Mouse (Mus musculus) hindbrain, embryonic 14.5 days (tissue): ENCODE measurements around the gene Psmd13. TPM values are rescaled to one million over a fixed set of nuclear protein-coding genes. Genes with fewer than 3 reads are reported as not detected.

ENCODE experiments used
- ATAC-seq: fragments of 200-750 bp; cut with Nextera tagmentation; 2 replicates; pipeline ENCODE4 v1.8.0; 2017; ENCODE audit warnings: moderate number of reproducible peaks, mild to moderate bottlenecking, moderate TSS enrichment, moderate library complexity; ENCODE audit not compliant: low FRiP score
- DNase-seq: peaks from one replicate; pipeline ENCODE4 v3.0.0-alpha.2; 2015; ENCODE audit warnings: low spot score
- H3K27ac ChIP-seq: fragments of 300-500 bp; sonication (generic); 2 replicates; pipeline ENCODE4 v1.5.1; 2014; ENCODE audit warnings: mild to moderate bottlenecking, moderate library complexity
- H3K27me3 ChIP-seq: fragments of 300-500 bp; sonication (generic); 2 replicates; pipeline ENCODE4 v1.6.1; 2014; ENCODE audit warnings: mild to moderate bottlenecking, low read length, mixed read lengths; ENCODE audit not compliant: control insufficient read depth, insufficient read depth
- H3K36me3 ChIP-seq: fragments of 300-500 bp; sonication (generic); replicated peaks from 2 replicates; pipeline ENCODE4 v1.6.1; 2014; ENCODE audit not compliant: control insufficient read depth, insufficient read depth
- H3K4me1 ChIP-seq: fragments of 300-500 bp; sonication (generic); replicated peaks from 2 replicates; pipeline ENCODE4 v1.6.1; 2014; ENCODE audit warnings: antibody characterized with exemption, low read length, mixed read lengths; ENCODE audit not compliant: control insufficient read depth, insufficient read depth
- H3K4me2 ChIP-seq: fragments of 300-500 bp; sonication (generic); replicated peaks from 2 replicates; pipeline ENCODE4 v1.6.1; 2014; ENCODE audit warnings: mild to moderate bottlenecking, moderate library complexity
- H3K4me3 ChIP-seq: fragments of 300-500 bp; sonication (generic); replicated peaks from 2 replicates; pipeline ENCODE4 v1.5.1; 2014; ENCODE audit warnings: mild to moderate bottlenecking, low read length
- H3K9ac ChIP-seq: fragments of 300-500 bp; sonication (generic); 2 replicates; pipeline ENCODE4 v1.6.1; 2014
- H3K9me3 ChIP-seq: fragments of 300-500 bp; sonication (generic); 2 replicates; pipeline ENCODE4 v1.6.1; 2016; ENCODE audit warnings: low read length; ENCODE audit not compliant: control insufficient read depth
- whole genome bisulfite sequencing: fragments of 180-500 bp; shearing (Covaris S2); extraction: QIAGEN DNeasy Blood & Tissue Kit; methylation state at CpG from one replicate; pipeline ENCODE4 v1.1.7; 2014; 5-methylcytosine and 5-hydroxymethylcytosine counted together
- polyA plus RNA-seq: library from polyadenylated mRNA; unstranded; fragments of >200 nt; fragmentation: Nextera tagmentation; extraction: Ambion mirVana; gene quantifications from 2 replicates; pipeline ENCODE4 v1.2.1, GENCODE M21; 2014

Gene Psmd13
- polyA plus RNA-seq, 1 experiment from 2014 or later = 177 TPM

DNA sequence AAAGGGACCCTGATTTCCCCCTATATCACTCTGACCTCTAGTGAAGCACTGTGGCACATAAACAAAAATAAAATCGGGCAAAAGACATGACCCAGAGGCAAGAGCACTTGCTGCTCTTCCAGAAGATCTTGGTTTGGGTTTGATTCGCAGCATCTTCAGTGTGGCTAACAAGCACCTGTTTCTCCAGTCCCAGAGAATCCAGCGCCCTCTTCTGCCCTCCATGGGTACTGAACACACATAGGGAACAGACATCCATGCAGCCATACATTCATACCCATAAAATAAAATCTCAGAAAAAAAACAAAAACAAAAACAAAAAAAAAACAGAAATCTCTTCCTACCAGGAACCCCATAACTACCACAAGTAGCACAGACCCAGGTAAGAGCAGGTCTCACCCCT lies 56.7 kb downstream of the Psmd13 start:
- H3K4me1 ChIP-seq = peaks cover 16% of the 10 kb centered on the region; the same call in 1 of the 2 replicates
- no peak overlapping the region for H3K27ac ChIP-seq
- no peaks in the 10 kb centered on the region for H3K9me3 ChIP-seq
- ATAC-seq = no peak
- 45% methylated on average over 3 of the region's 3 CpGs for WGBS
- H3K27me3 ChIP-seq = 0 out of 2 replicates have a peak, but pooled peaks cover 2% of the 10 kb centered on the region
- no peak overlapping the region for H3K4me3 ChIP-seq
- H3K36me3 ChIP-seq = no peaks in the 10 kb centered on the region
- no peak overlapping the region for H3K9ac ChIP-seq
- DNase-seq = no peak
- no peak overlapping the region for H3K4me2 ChIP-seq

DNA sequence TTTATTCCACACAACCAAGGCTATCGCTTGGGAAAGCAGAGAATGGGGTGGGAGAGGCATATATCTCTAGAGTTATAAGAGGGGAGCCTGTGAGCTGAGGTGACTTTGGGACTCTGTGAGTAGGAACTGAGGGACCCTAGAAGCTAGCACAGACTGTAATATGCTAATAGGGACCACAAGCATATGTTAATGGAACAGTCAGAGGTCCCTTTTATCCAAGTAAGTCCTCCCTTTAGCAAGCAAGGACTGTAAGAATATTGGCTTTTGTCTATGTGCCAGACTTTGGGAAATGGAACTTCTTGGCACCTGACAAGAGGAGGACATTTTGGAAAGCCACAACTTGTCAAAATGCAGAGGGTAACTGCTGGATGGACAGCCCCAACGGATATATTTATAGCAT lies 57.1 kb downstream of the Psmd13 start:
- ATAC-seq = no peak
- DNase-seq = no peak
- Histone ChIP-seq H3K36me3 (no peaks in the 10 kb centered on the region), H3K27ac (no peak overlapping the region), H3K9ac (no peak overlapping the region), H3K4me1 (peaks cover 16% of the 10 kb centered on the region; the same call in 1 of the 2 replicates), H3K9me3 (no peaks in the 10 kb centered on the region), H3K4me2 (no peak overlapping the region), H3K27me3 (0 out of 2 replicates have a peak, but pooled peaks cover 2% of the 10 kb centered on the region), H3K4me3 (no peak overlapping the region)
- WGBS = 19% methylated on average over 2 of the region's 2 CpGs

DNA sequence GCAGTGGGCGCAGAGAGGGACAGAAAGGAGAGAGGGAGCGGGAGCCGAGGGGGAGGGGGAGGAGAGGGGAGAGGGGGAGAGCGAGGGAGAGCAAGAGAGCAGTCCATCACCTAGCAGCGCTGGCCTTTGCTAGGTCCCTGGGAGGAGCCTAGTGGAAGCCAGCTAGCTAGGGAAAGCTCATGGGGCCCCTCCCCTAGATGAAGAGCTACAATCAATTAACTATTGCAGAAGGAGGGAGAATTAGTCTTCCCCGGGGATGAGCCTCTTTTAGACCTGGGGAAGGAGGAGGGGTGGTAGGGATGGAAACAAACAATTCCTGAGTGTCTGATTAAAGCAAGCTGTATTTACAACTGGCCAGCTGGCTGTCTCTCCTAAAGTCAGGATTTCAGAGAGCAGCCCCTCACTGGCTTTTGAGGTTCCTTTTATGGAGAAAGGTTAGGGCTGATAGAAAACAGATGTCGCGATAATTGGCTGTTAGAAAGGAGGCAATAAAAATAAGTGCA lies 58.0 kb downstream of the Psmd13 start:
- no peak for DNase-seq
- 11% methylated on average over 8 of the region's 8 CpGs for WGBS
- H3K4me1 ChIP-seq = peaks cover 16% of the 10 kb centered on the region; the same call in 1 of the 2 replicates
- no peak overlapping the region for H3K27ac ChIP-seq
- no peak overlapping the region; the same call in 1 of the 2 replicates for H3K4me2 ChIP-seq
- no peak overlapping the region for H3K9ac ChIP-seq
- H3K4me3 ChIP-seq = no peak overlapping the region
- H3K36me3 ChIP-seq = no peaks in the 10 kb centered on the region
- H3K9me3 ChIP-seq = no peaks in the 10 kb centered on the region
- H3K27me3 ChIP-seq = 0 out of 2 replicates have a peak, but pooled peaks cover 2% of the 10 kb centered on the region
- ATAC-seq = no peak

DNA sequence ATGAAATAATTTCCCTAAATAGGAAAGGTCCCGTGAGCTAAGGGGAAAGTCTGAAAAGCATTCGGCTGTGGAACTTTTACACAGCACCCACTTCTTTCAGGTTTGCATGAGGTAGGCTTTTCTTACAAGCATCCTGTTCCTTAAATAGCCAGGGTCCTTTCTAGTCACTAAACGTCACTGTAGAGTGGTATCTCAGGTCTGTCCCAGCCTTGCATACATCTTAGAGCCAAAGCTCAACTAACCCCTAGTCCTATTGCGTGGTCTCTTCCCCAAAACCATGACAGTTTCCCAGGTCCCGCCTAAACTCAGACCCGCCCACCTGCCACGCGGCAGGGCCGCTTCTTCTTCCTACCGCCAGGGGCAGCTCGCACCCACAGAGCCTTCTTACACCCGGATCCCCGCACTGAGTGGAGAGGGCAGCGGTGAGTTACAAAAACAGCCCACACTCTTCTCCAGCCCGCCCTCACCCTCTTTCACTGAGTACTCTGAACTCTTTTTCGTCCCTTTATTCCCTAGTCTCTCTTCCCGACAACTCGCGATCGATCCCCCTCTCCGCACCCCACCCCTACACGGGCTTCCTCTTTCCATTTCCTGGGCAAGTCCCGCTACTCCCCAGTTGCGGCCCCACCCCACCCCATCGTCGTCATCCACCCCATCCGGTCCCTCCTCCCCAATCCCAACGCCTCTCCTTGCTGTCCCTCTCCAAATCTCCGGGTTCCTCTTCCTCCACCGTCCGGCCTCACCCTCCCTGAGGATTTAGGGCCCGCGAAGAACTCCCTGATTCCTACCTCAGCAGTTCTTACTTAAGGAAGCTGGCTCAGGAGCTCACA lies 59.7 kb downstream of the Psmd13 start, which contains the start of gene Pgghg:
Pgghg (plus strand) TSS at position 170 of the 830 bp plus-strand sequence.
- Histone ChIP-seq H3K36me3 (no peaks in the 10 kb centered on the region), H3K4me2 (peak within 1 kb of the TSS; percentile 54), H3K27me3 (0 out of 2 replicates have a peak, but pooled peaks cover 2% of the 10 kb centered on the region), H3K9ac (peak within 1 kb of the TSS; percentile 57), H3K27ac (peak within 1 kb of the TSS; percentile 62; the same call in 1 of the 2 replicates), H3K9me3 (no peaks in the 10 kb centered on the region), H3K4me3 (peak within 1 kb of the TSS; percentile 43), H3K4me1 (peaks cover 16% of the 10 kb centered on the region; the same call in 1 of the 2 replicates)
- peak; percentile 79 for ATAC-seq
- DNase-seq = peak; percentile 72
- 4% methylated on average over 33 of the region's 33 CpGs for WGBS

DNA sequence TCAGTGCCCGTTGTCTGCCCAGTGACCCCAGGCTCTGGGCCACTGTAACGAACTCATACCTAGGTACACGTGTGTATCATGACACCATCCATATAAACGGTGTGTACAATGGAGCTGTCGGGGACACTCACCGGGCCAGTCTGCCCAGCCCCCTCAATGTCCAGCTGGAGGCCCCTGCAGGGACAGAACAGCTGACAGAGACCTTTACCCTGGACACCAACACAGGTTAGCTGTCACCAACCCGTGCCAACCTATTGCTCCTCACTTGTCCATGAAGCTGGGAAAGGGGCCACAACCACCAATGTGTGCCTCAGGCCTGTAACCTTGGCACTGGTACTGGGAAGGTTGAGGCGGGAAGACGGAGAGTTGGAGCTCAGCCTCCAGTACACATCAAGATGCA lies 60.6 kb downstream of the Psmd13 start:
- Histone ChIP-seq H3K36me3 (no peaks in the 10 kb centered on the region), H3K4me1 (peaks cover 16% of the 10 kb centered on the region; the same call in 1 of the 2 replicates), H3K9ac (peak overlapping the region; percentile 57), H3K27ac (no peak overlapping the region; the same call in 1 of the 2 replicates), H3K27me3 (0 out of 2 replicates have a peak, but pooled peaks cover 2% of the 10 kb centered on the region), H3K4me2 (peak overlapping the region; percentile 54), H3K9me3 (no peaks in the 10 kb centered on the region), H3K4me3 (peak overlapping the region; percentile 43)
- ATAC-seq = no peak
- WGBS = 71% methylated on average over 9 of the region's 9 CpGs
- no peak for DNase-seq

DNA sequence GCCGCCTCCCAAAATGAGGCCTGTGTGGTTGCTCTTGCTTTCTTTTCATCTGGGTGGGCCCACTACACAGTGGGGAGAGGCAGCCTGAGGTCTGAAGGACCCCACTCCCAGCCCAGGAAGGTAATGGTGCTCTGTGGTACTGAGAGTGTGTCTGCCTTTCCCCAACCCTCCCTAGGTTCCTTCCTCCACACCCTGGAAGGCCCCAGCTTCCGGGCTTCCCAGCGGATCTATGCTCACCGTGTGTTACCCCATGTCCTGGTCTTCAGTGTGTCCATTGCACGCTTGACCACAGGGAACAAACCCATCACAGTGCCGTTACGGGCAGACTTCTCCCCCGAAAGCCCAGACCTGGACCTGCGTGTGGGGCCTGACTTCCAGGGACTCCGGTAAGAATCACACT lies 61.0 kb downstream of the Psmd13 start:
- Histone ChIP-seq H3K27me3 (0 out of 2 replicates have a peak, but pooled peaks cover 2% of the 10 kb centered on the region), H3K4me2 (no peak overlapping the region), H3K4me3 (no peak overlapping the region), H3K4me1 (peaks cover 16% of the 10 kb centered on the region; the same call in 1 of the 2 replicates), H3K27ac (no peak overlapping the region), H3K9ac (no peak overlapping the region), H3K9me3 (no peaks in the 10 kb centered on the region), H3K36me3 (no peaks in the 10 kb centered on the region)
- ATAC-seq (no peak), DNase-seq (no peak)
- 88% methylated on average over 10 of the region's 10 CpGs for WGBS

DNA sequence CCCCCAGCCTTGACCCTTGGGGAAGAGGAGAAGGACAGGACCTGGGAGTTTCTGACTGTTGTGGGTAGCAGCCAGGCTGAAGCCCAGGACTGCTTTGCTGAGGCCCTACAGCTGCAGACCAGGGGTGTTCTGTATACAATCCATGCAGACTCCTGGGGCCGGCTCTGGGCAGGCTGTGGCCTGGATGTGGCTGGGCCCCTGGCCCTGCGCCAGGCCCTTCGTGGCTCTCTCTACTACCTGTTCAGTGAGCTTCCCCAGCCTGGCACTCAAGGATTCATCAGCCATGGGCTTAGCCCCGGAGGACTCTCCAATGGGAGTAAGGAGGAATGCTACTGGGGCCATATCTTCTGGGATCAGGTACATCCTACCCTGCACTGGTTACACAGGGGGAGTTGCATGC lies 61.6 kb downstream of the Psmd13 start:
- Histone ChIP-seq H3K4me1 (peaks cover 16% of the 10 kb centered on the region; the same call in 1 of the 2 replicates), H3K27me3 (0 out of 2 replicates have a peak, but pooled peaks cover 2% of the 10 kb centered on the region), H3K36me3 (no peaks in the 10 kb centered on the region), H3K27ac (no peak overlapping the region), H3K9ac (no peak overlapping the region), H3K9me3 (no peaks in the 10 kb centered on the region), H3K4me2 (no peak overlapping the region), H3K4me3 (no peak overlapping the region)
- WGBS = 92% methylated on average over 4 of the region's 4 CpGs
- no peak for DNase-seq
- ATAC-seq = no peak

DNA sequence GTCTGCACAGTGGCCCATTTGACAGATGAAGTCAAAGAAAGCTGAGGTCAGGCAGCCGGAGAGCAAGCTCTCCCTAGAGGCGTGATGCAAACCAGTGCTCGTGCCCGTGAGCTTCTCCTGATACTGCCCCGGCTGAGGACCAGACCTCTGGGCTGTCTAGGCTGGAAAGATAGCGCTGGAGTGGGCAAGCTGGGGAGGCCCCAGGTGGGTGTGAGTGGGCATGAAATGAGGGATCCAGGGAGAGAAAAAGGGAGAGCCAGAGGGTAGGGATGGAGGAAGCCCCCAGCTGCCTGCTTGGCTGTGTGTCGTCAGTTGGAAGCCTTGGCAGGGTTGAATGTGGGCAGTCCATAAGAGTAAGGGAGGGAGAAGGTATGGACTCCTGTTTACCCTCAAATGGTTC lies 62.5 kb downstream of the Psmd13 start:
- no peaks in the 10 kb centered on the region for H3K9me3 ChIP-seq
- WGBS = 94% methylated on average over 7 of the region's 7 CpGs
- ATAC-seq (no peak), DNase-seq (no peak)
- H3K4me3 ChIP-seq = no peak overlapping the region
- no peak overlapping the region for H3K4me2 ChIP-seq
- H3K27ac ChIP-seq = no peak overlapping the region
- H3K36me3 ChIP-seq = no peaks in the 10 kb centered on the region
- H3K4me1 ChIP-seq = peaks cover 16% of the 10 kb centered on the region; the same call in 1 of the 2 replicates
- 0 out of 2 replicates have a peak, but pooled peaks cover 2% of the 10 kb centered on the region for H3K27me3 ChIP-seq
- no peak overlapping the region for H3K9ac ChIP-seq

DNA sequence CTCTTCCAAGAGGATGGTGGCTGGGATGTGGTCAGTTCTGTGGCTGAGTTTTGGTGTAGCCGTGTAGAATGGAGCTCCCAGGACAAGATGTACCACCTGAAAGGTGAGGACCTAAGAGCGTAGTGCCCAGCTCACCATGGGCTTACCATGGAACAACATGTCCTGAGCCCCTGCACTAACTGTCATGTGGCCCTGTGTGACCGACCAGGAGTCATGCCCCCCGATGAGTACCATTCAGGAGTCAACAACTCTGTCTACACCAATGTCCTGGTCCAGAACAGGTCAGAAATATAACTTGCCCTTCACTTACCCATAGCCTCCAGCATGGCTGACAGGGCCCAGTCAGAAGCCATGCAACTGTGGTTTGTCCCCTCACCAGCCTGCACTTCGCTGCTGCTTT lies 63.5 kb downstream of the Psmd13 start:
- WGBS = 95% methylated on average over 5 of the region's 5 CpGs
- ATAC-seq (no peak), DNase-seq (no peak)
- H3K9ac ChIP-seq = no peak overlapping the region
- H3K4me2 ChIP-seq = no peak overlapping the region
- peaks cover 8% of the 10 kb centered on the region; the same call in 1 of the 2 replicates for H3K4me1 ChIP-seq
- no peak overlapping the region for H3K27ac ChIP-seq
- H3K4me3 ChIP-seq = no peak overlapping the region
- H3K9me3 ChIP-seq = no peaks in the 10 kb centered on the region
- no peaks in the 10 kb centered on the region for H3K36me3 ChIP-seq
- H3K27me3 ChIP-seq = 0 out of 2 replicates have a peak, but pooled peaks cover 2% of the 10 kb centered on the region
